Mouse (Mus musculus) liver, postnatal 0 days (tissue): ENCODE results near the gene Efna1.

Experiments
- CTCF ChIP-seq: sonication (generic); IDR thresholded peaks from 2 replicates; pipeline ENCODE4 v1.5.1; 2016; ENCODE audit warnings: antibody characterized with exemption, low read depth
- EP300 ChIP-seq: IDR thresholded peaks from 2 replicates; pipeline ENCODE4 v1.6.1; 2016; ENCODE audit warnings: antibody characterized with exemption, low read depth, mild to moderate bottlenecking

GRCm38 (mm10) chr3:89256177-89256576 is 24.8 kb downstream of the Efna1 start:
- TF ChIP-seq CTCF (no peak), EP300 (no peak)
